Mouse (Mus musculus): ENCODE results near the gene Sh3bp4. TPM values are rescaled to one million over a fixed set of nuclear protein-coding genes. Genes with fewer than 3 reads are reported as not detected.

Sh3bp4 gene
- polyA plus RNA-seq, 1 experiment, result 3.6 TPM

- Histone ChIP-seq H3K4me1 (ENCODE audit: control insufficient read depth, insufficient read depth, insufficient read length, low read length) (peaks cover 25% of the 10 kb centered on the region), H3K27ac (replicated peaks; ENCODE audit: low read depth, low read length) (peak overlapping the region; percentile 65; the same call in 1 of the 2 replicates), H3K4me3 (ENCODE audit: insufficient read depth, low read depth, low read length) (no peak overlapping the region)
Observed at GRCm38 (mm10) chr1:89151071-89151470, 80.9 kb downstream of the Sh3bp4 start.

DNA sequence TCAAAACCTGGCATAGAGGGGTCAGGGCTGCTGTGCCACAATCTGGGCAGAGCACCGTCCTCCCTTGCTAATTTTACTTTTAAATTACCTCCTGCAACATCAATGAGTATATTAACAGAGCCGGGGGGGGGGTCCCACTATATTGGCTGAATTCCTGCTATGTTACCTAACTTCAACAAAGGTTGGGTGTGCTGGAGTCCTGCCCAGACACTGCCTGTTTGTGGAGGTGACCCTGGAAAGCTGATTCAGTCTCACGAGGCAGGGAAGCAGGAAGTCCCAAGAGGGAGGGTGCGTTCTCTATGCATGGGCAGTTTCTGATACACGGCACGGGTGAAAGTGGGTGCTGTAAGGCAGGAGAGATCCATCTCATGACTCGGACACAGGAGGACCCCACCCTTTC lies 82.4 kb downstream of the Sh3bp4 start:
- Histone ChIP-seq H3K4me1 (ENCODE audit: control insufficient read depth, insufficient read depth, insufficient read length, low read length) (peaks cover 25% of the 10 kb centered on the region), H3K27ac (replicated peaks; ENCODE audit: low read depth, low read length) (no peak overlapping the region), H3K4me3 (ENCODE audit: insufficient read depth, low read depth, low read length) (no peak overlapping the region)

GRCm38 (mm10) chr1:89153203-89153602 lies 83.0 kb downstream of the Sh3bp4 start:
- H3K27ac ChIP-seq (replicated peaks; ENCODE audit: low read depth, low read length), result no peak overlapping the region
- no peak overlapping the region for H3K4me3 ChIP-seq (ENCODE audit: insufficient read depth, low read depth, low read length)
- peaks cover 25% of the 10 kb centered on the region for H3K4me1 ChIP-seq (ENCODE audit: control insufficient read depth, insufficient read depth, insufficient read length, low read length)

DNA sequence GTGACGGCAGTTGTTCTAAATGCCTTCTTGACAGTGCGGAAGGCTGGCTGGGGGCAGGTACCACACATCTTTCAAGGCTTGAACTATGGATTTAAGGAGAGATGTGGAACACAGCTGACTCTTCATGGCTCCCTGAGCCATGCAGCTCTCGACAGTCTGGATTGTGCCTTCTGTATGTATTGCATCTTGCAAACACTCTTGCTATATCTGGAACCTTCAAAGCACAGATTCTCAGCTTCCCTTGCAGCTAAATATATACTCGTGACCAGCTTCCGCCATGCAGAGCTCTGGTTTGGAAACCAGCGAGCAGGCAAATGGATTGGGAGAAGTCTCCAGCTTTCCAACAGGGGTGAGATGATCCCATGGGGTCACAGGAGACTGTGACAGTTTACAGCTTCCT lies 93.3 kb downstream of the Sh3bp4 start:
- Histone ChIP-seq H3K27ac (replicated peaks; ENCODE audit: low read depth, low read length) (no peak overlapping the region), H3K4me1 (ENCODE audit: control insufficient read depth, insufficient read depth, insufficient read length, low read length) (no peaks in the 10 kb centered on the region; the same call in 1 of the 2 replicates), H3K4me3 (ENCODE audit: insufficient read depth, low read depth, low read length) (no peak overlapping the region)

- H3K4me1 ChIP-seq (ENCODE audit: control insufficient read depth, insufficient read depth, insufficient read length, low read length), result no peaks in the 10 kb centered on the region; the same call in 1 of the 2 replicates
- H3K27ac ChIP-seq (replicated peaks; ENCODE audit: low read depth, low read length), result no peak overlapping the region
Observed at GRCm38 (mm10) chr1:89164281-89164680, 94.1 kb downstream of the Sh3bp4 start.

GRCm38 (mm10) chr1:89164685-89165084 lies 94.5 kb downstream of the Sh3bp4 start:
- no peak overlapping the region for H3K27ac ChIP-seq (replicated peaks; ENCODE audit: low read depth, low read length)
- H3K4me3 ChIP-seq (ENCODE audit: insufficient read depth, low read depth, low read length), result no peak overlapping the region
- no peaks in the 10 kb centered on the region; the same call in 1 of the 2 replicates for H3K4me1 ChIP-seq (ENCODE audit: control insufficient read depth, insufficient read depth, insufficient read length, low read length)

More at GRCm38 (mm10) chr1:89164281-89164680, 94.1 kb downstream of the Sh3bp4 start:
- H3K4me3 ChIP-seq (ENCODE audit: insufficient read depth, low read depth, low read length), result no peak overlapping the region

DNA sequence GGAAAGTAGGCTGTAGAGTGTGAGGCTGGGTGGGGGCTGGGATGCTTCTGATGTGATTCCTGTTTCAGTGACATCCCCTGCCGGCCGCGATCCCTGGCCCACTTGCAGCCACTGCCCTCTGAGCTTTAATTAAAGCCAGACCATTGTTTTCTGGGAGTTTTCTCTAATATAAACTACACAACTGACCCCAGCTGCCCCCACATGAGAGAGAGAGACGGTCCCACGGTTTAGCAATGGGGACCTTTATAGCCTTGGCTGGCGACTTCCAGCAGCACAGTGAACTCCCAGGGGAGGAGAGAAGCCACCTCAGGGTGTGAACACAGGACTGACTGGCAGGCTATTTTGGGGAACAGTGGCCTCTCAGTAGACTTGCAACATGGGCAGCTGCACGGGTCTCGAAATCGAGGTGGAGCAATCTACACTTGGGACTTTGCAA lies 96.6 kb downstream of the Sh3bp4 start:
- Histone ChIP-seq H3K4me1 (ENCODE audit: control insufficient read depth, insufficient read depth, insufficient read length, low read length) (no peaks in the 10 kb centered on the region; the same call in 1 of the 2 replicates), H3K4me3 (ENCODE audit: insufficient read depth, low read depth, low read length) (no peak overlapping the region), H3K27ac (replicated peaks; ENCODE audit: low read depth, low read length) (no peak overlapping the region)

- Histone ChIP-seq H3K4me3 (ENCODE audit: insufficient read depth, low read depth, low read length) (no peak overlapping the region), H3K4me1 (ENCODE audit: control insufficient read depth, insufficient read depth, insufficient read length, low read length) (no peaks in the 10 kb centered on the region; the same call in 1 of the 2 replicates), H3K27ac (replicated peaks; ENCODE audit: low read depth, low read length) (no peak overlapping the region)
Observed at GRCm38 (mm10) chr1:89171275-89171767, 101.1 kb downstream of the Sh3bp4 start.

- Histone ChIP-seq H3K4me3 (ENCODE audit: insufficient read depth, low read depth, low read length) (no peak overlapping the region), H3K27ac (replicated peaks; ENCODE audit: low read depth, low read length) (no peak overlapping the region), H3K4me1 (ENCODE audit: control insufficient read depth, insufficient read depth, insufficient read length, low read length) (no peaks in the 10 kb centered on the region)
Observed at GRCm38 (mm10) chr1:89174621-89175020, 104.4 kb downstream of the Sh3bp4 start.

GRCm38 (mm10) chr1:89175355-89175754 lies 105.1 kb downstream of the Sh3bp4 start:
- H3K4me1 ChIP-seq (ENCODE audit: control insufficient read depth, insufficient read depth, insufficient read length, low read length), result no peaks in the 10 kb centered on the region
- no peak overlapping the region for H3K4me3 ChIP-seq (ENCODE audit: insufficient read depth, low read depth, low read length)
- no peak overlapping the region for H3K27ac ChIP-seq (replicated peaks; ENCODE audit: low read depth, low read length)

DNA sequence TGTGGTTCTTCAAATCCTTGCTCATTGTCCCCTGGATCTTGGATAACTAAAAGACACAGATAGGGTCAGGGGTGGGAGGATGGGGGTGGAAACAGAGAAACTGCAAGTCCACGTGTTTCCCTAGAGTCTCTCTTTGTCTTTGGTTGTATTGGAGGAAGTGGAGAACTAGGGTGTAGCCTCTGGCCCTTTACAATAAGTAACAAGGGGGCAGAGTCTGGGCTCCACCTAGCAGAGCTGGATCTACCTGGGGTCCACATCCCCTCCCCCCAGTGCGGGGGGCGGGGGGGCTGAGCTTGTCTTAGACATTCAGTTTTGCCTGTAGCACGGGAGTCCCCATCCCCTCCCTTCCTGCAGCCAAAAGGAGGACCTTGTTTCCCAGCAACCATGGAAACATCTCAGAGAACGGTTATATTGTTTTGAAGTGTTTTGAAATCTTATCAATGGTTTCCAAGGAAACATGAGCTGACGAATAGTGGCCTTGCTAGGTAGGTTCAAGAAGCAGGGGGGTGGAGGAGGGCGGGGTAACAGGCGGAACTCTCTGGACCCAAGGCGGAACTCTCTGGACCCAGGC lies 113.1 kb downstream of the Sh3bp4 start:
- Histone ChIP-seq H3K4me1 (ENCODE audit: control insufficient read depth, insufficient read depth, insufficient read length, low read length) (peaks cover 12% of the 10 kb centered on the region), H3K27ac (replicated peaks; ENCODE audit: low read depth, low read length) (peak overlapping the region; percentile 94), H3K4me3 (ENCODE audit: insufficient read depth, low read depth, low read length) (peak overlapping the region; percentile 21; the same call in 1 of the 2 replicates)

GRCm38 (mm10) chr1:89184111-89184785 lies 114.0 kb downstream of the Sh3bp4 start:
- Histone ChIP-seq H3K27ac (replicated peaks; ENCODE audit: low read depth, low read length) (peak overlapping the region; percentile 39), H3K4me3 (ENCODE audit: insufficient read depth, low read depth, low read length) (no peak overlapping the region), H3K4me1 (ENCODE audit: control insufficient read depth, insufficient read depth, insufficient read length, low read length) (peaks cover 16% of the 10 kb centered on the region)

DNA sequence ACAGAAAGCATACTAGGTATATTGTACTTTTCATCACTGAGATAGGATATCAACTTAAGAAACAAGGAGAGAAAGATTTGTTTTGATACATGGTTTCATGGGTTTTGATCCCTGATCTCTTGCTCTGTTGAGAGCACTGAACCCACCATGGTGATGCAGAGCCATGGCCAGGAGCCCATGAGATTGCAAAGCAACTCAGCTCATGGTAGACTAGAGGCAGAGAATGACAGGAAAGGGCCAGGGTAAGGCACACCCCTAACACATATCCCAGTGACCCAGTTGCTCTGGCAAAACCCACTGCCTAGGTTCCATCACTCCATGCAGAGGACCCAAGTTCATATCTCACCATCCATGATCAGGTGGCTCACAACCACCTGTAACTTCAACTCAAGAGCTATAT lies 114.6 kb downstream of the Sh3bp4 start:
- H3K27ac ChIP-seq (replicated peaks; ENCODE audit: low read depth, low read length), result no peak overlapping the region
- no peak overlapping the region for H3K4me3 ChIP-seq (ENCODE audit: insufficient read depth, low read depth, low read length)
- peaks cover 16% of the 10 kb centered on the region for H3K4me1 ChIP-seq (ENCODE audit: control insufficient read depth, insufficient read depth, insufficient read length, low read length)

DNA sequence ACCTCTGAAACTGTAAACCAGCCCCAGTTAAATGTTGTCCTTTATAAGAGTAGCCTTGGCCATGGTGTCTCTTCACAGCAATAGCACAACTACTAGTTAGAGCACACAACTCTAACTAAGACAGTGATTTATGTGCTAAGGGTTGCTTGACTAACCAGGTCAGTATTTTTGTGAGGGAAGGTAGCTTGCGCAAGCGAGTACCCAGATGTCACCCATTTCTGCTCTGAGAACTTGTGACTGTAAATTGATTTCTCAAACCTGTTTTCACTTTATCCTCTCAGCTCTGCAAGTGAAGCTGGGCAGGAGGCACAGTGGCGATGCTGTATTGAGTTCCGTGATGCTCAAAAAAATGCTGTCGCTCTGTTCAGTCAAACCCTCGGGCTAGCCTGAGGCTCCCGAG lies 117.2 kb downstream of the Sh3bp4 start:
- Histone ChIP-seq H3K4me1 (ENCODE audit: control insufficient read depth, insufficient read depth, insufficient read length, low read length) (peaks cover 17% of the 10 kb centered on the region), H3K4me3 (ENCODE audit: insufficient read depth, low read depth, low read length) (no peak overlapping the region), H3K27ac (replicated peaks; ENCODE audit: low read depth, low read length) (no peak overlapping the region)

DNA sequence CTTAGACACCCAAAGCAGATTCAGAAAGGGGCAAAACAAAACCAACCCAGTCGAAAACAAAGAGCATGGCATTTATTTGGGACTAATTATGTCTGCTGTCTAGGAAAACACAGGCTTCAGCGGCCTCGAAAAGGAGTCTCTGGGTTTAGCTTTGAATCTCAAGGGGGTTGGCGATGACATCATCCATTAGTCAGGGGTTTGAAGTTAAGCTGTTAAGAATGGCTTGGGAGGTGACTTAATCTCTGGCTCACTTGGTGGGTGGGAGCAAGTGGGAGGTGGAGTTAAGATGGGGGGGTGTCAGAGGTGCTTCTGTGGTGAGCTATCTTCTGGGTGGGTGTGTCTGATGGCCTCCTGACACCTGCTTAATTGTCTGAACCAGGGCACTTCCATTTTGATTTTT lies 117.9 kb downstream of the Sh3bp4 start:
- H3K27ac ChIP-seq (replicated peaks; ENCODE audit: low read depth, low read length), result no peak overlapping the region
- peaks cover 11% of the 10 kb centered on the region for H3K4me1 ChIP-seq (ENCODE audit: control insufficient read depth, insufficient read depth, insufficient read length, low read length)
- H3K4me3 ChIP-seq (ENCODE audit: insufficient read depth, low read depth, low read length), result no peak overlapping the region

- Histone ChIP-seq H3K4me3 (ENCODE audit: insufficient read depth, low read depth, low read length) (no peak overlapping the region), H3K27ac (replicated peaks; ENCODE audit: low read depth, low read length) (no peak overlapping the region; the same call in 1 of the 2 replicates), H3K4me1 (ENCODE audit: control insufficient read depth, insufficient read depth, insufficient read length, low read length) (peaks cover 6% of the 10 kb centered on the region; the same call in 1 of the 2 replicates)
Observed at GRCm38 (mm10) chr1:89189204-89189603, 119.0 kb downstream of the Sh3bp4 start.

Measured in brown adipose tissue, adult 24 weeks (tissue).